Mouse (Mus musculus): ENCODE data around the gene Rfx4.

DNA sequence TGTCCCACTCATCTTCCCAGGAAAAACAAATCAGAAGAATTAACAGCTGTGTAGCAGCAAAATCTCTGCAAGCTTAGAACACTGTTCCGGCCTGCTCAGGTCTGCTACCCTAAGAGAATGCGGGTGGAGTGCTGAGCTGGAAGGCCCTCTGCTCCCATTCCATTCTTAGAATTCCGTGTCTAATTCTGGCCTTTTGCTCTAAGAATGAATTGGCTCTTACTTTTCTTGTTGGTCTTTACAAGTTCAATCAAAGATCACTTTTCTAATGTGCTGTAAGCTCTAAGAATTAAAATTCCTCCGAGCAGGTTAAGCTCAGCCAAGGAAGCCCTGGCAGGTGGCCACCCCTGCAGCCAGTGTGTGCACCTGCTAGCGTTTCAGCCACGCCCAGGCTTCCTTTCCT is 43.3 kb upstream of the Rfx4 start:
- TF ChIP-seq CTCF (IDR thresholded peaks at IDR 0.05; ENCODE audit: control insufficient read depth, insufficient read depth, insufficient read length), result no peak
- TF ChIP-seq MAX (IDR thresholded peaks at IDR 0.05), result no peak
- no peak for TF ChIP-seq USF1 (IDR thresholded peaks at IDR 0.05; ENCODE audit: low read depth)
- no peak for TF ChIP-seq CEBPB (IDR thresholded peaks at IDR 0.05; ENCODE audit: low read depth)
- TF ChIP-seq MYOG (IDR thresholded peaks at IDR 0.05; ENCODE audit: control insufficient read depth, extremely low read depth, insufficient read length), result no peak
- TF ChIP-seq MYOD1 (IDR thresholded peaks at IDR 0.05; ENCODE audit: control insufficient read depth, insufficient read length, low read depth), result no peak

Measured in C2C12 (cell line).